ENCODE assay signal across 8 mouse cellular contexts in the genomic region with DNA sequence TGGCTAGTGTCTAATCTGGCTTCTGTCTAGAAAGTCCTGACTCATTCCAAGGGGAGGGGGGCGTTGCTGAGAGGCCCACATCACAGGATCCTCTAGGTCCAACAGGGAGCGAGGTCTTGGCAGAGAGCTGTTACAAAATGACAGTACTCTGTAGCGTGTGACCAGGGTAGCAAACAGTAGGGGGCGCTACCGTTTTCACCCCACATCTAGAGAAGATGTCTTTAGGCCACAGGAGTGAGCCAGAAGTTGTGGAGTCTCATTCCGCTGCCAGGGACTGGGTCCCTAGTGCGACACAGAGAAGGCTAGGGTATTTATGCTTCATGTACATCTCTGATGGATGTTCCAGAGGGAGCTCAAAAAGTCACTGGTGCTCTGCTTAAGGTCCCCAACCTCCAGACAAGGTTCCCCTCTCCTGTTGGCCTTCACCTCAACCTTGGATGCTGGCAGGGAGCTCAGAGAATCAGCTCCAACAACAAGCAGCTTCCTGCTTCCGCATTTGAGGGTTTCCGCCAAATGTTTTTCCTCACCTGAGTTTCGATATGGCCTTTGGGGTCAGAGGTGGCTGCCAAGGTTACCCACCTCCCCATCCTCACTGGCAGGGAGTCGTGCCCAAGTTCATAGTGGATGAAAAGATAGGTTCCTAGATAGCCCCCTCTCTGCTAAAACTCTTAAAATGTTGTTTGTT. TPM values are rescaled to one million over a fixed set of nuclear protein-coding genes. Genes with fewer than 3 reads are reported as not detected.
DNase-seq lines count a peak whose midpoint lies in the region; ATAC-seq and TF ChIP-seq lines count a peak whose summit lies in the region.

No protein-coding gene starts in this region.

- DNase-seq in ES-E14 (ENCODE audit: low read depth, low spot score): no peak
- peak; percentile 75 for DNase-seq in adrenal gland, postnatal 14 days
- DNase-seq in forebrain, embryonic 14.5 days (ENCODE audit: low spot score): no peak
- DNase-seq in midbrain, embryonic 14.5 days: no peak
- no peak for DNase-seq in urinary bladder, postnatal 14 days (ENCODE audit: low spot score)

- 35% methylated on average over 11 of the region's 11 CpGs for WGBS in forebrain, embryonic 14.5 days
- 33% methylated on average over 11 of the region's 11 CpGs for WGBS in hindbrain, embryonic 13.5 days
- 30% methylated on average over 11 of the region's 11 CpGs for WGBS in limb, embryonic 15.5 days
- WGBS in midbrain, embryonic 14.5 days: 30% methylated on average over 11 of the region's 11 CpGs
- 29% methylated on average over 11 of the region's 11 CpGs for WGBS in stomach, embryonic 16.5 days

- no peaks in the 10 kb centered on the region for H3K36me3 ChIP-seq in ES-E14 (ENCODE audit: control insufficient read depth, insufficient read depth, low read length, poor library complexity, severe bottlenecking)
- H3K36me3 ChIP-seq in forebrain, embryonic 14.5 days (ENCODE audit: control insufficient read depth, insufficient read depth, low read length): no peaks in the 10 kb centered on the region
- no peaks in the 10 kb centered on the region for H3K36me3 ChIP-seq in hindbrain, embryonic 13.5 days
- H3K36me3 ChIP-seq in limb, embryonic 15.5 days: no peaks in the 10 kb centered on the region
- H3K36me3 ChIP-seq in midbrain, embryonic 14.5 days (ENCODE audit: control insufficient read depth, insufficient read depth, low read length): no peaks in the 10 kb centered on the region
- no peaks in the 10 kb centered on the region for H3K36me3 ChIP-seq in stomach, embryonic 16.5 days (ENCODE audit: control insufficient read depth, insufficient read depth, low read length)

- peak overlapping the region; percentile 91; the same call in 1 of the 2 replicates for H3K4me2 ChIP-seq in forebrain, embryonic 14.5 days (ENCODE audit: low read length)
- peak overlapping the region; percentile 85 for H3K4me2 ChIP-seq in hindbrain, embryonic 13.5 days
- peak overlapping the region; percentile 95; the same call in 1 of the 2 replicates for H3K4me2 ChIP-seq in limb, embryonic 15.5 days
- peak overlapping the region; percentile 96 for H3K4me2 ChIP-seq in midbrain, embryonic 14.5 days (ENCODE audit: low read length)
- H3K4me2 ChIP-seq in stomach, embryonic 16.5 days (ENCODE audit: low read depth, low read length): peak overlapping the region; percentile 96

- H3K4me1 ChIP-seq in ES-E14 (ENCODE audit: control insufficient read depth in 2 of 2, insufficient read depth in 2 of 2, low read length in 2 of 2, poor library complexity in 1 of 2): peaks cover 0 to 12% of the 10 kb centered on the region in 2 experiments; a peak in 1 of 4 replicates
- peaks cover 3% of the 10 kb centered on the region; the same call in 1 of the 2 replicates for H3K4me1 ChIP-seq in forebrain, embryonic 14.5 days (ENCODE audit: control insufficient read depth, insufficient read depth, low read length)
- H3K4me1 ChIP-seq in hindbrain, embryonic 13.5 days (replicated peaks): peaks cover 22% of the 10 kb centered on the region
- H3K4me1 ChIP-seq in limb, embryonic 15.5 days: peaks cover 21% of the 10 kb centered on the region
- H3K4me1 ChIP-seq in midbrain, embryonic 14.5 days (ENCODE audit: control insufficient read depth, insufficient read depth, low read length): peaks cover 16% of the 10 kb centered on the region; the same call in 1 of the 2 replicates
- peaks cover 4% of the 10 kb centered on the region; the same call in 1 of the 2 replicates for H3K4me1 ChIP-seq in stomach, embryonic 16.5 days (ENCODE audit: control insufficient read depth, insufficient read depth, low read length)

- H3K27ac ChIP-seq in ES-E14 (ENCODE audit: insufficient read depth, low read depth, low read length, poor library complexity, severe bottlenecking): no peak overlapping the region
- H3K27ac ChIP-seq in forebrain, embryonic 14.5 days (ENCODE audit: low read depth, low read length): no peak overlapping the region
- H3K27ac ChIP-seq in hindbrain, embryonic 13.5 days: no peak overlapping the region
- H3K27ac ChIP-seq in limb, embryonic 15.5 days: no peak overlapping the region
- H3K27ac ChIP-seq in midbrain, embryonic 14.5 days (replicated peaks; ENCODE audit: low read depth, low read length): no peak overlapping the region
- no peak overlapping the region for H3K27ac ChIP-seq in stomach, embryonic 16.5 days (ENCODE audit: low read length)

- H3K9ac ChIP-seq in ES-E14 (ENCODE audit: insufficient read depth, low read depth, low read length, poor library complexity, severe bottlenecking): no peak overlapping the region
- H3K9ac ChIP-seq in forebrain, embryonic 14.5 days (ENCODE audit: low read length): no peak overlapping the region
- 0 out of 2 replicates have a peak overlapping the region, but pooled peaks have one; percentile 73 for H3K9ac ChIP-seq in hindbrain, embryonic 13.5 days
- no peak overlapping the region for H3K9ac ChIP-seq in limb, embryonic 15.5 days
- no peak overlapping the region for H3K9ac ChIP-seq in midbrain, embryonic 14.5 days (replicated peaks; ENCODE audit: low read length)
- no peak overlapping the region for H3K9ac ChIP-seq in stomach, embryonic 16.5 days (ENCODE audit: low read length)

- H3K4me3 ChIP-seq in ES-E14 (ENCODE audit: insufficient read depth in 1 of 2, low read depth in 1 of 2, low read length in 2 of 2, poor library complexity in 1 of 2, severe bottlenecking in 1 of 2): no peak overlapping the region
- H3K4me3 ChIP-seq in forebrain, embryonic 14.5 days (ENCODE audit: low read depth, low read length): no peak overlapping the region
- no peak overlapping the region for H3K4me3 ChIP-seq in hindbrain, embryonic 13.5 days
- H3K4me3 ChIP-seq in limb, embryonic 15.5 days: peak overlapping the region; percentile 45; the same call in 1 of the 2 replicates
- H3K4me3 ChIP-seq in midbrain, embryonic 14.5 days (replicated peaks; ENCODE audit: low read depth, low read length): no peak overlapping the region
- H3K4me3 ChIP-seq in stomach, embryonic 16.5 days (replicated peaks; ENCODE audit: low read length): peak overlapping the region; percentile 56

- ATAC-seq in forebrain, embryonic 14.5 days: no peak
- ATAC-seq in hindbrain, embryonic 13.5 days (ENCODE audit: low FRiP score): no peak
- ATAC-seq in limb, embryonic 15.5 days (ENCODE audit: insufficient number of reproducible peaks, low FRiP score, low TSS enrichment, low read depth): no peak
- ATAC-seq in midbrain, embryonic 14.5 days (ENCODE audit: low FRiP score, low TSS enrichment): no peak; the same call in 1 of the 2 replicates
- no peak for ATAC-seq in stomach, embryonic 16.5 days (ENCODE audit: insufficient read depth, low FRiP score)

- H3K9me3 ChIP-seq in ES-E14 (ENCODE audit: control insufficient read depth, insufficient read depth, low read depth, low read length): no peaks in the 10 kb centered on the region
- H3K9me3 ChIP-seq in forebrain, embryonic 14.5 days (replicated peaks; ENCODE audit: control insufficient read depth, low read length): no peaks in the 10 kb centered on the region
- no peaks in the 10 kb centered on the region for H3K9me3 ChIP-seq in hindbrain, embryonic 13.5 days
- no peaks in the 10 kb centered on the region for H3K9me3 ChIP-seq in limb, embryonic 15.5 days
- no peaks in the 10 kb centered on the region for H3K9me3 ChIP-seq in midbrain, embryonic 14.5 days (ENCODE audit: control insufficient read depth, low read length)
- no peaks in the 10 kb centered on the region for H3K9me3 ChIP-seq in stomach, embryonic 16.5 days (replicated peaks; ENCODE audit: control insufficient read depth, low read length)

- in situ Hi-C loops in ES-E14 (cut with MboI; ENCODE audit: low sequenced_read_pairs in 2 of 2, unreplicated experiment in 2 of 2): loop anchor here (10.0 to 25.0 kb wide), 2 partner anchors 188 to 360 kb away; no protein-coding TSS in a partner anchor

- H3K27me3 ChIP-seq in forebrain, embryonic 14.5 days (replicated peaks; ENCODE audit: control insufficient read depth, insufficient read depth, low read length): peaks cover 5% of the 10 kb centered on the region; the same call in 1 of the 2 replicates
- H3K27me3 ChIP-seq in hindbrain, embryonic 13.5 days: peaks cover 19% of the 10 kb centered on the region
- 0 out of 2 replicates have a peak, but pooled peaks cover 5% of the 10 kb centered on the region for H3K27me3 ChIP-seq in limb, embryonic 15.5 days
- H3K27me3 ChIP-seq in midbrain, embryonic 14.5 days (ENCODE audit: control insufficient read depth, insufficient read depth, low read length): peaks cover 6% of the 10 kb centered on the region; the same call in 1 of the 2 replicates
- no peaks in the 10 kb centered on the region for H3K27me3 ChIP-seq in stomach, embryonic 16.5 days (ENCODE audit: control insufficient read depth, insufficient read depth, low read length)

TF ChIP-seq in ES-E14, 5 proteins besides CTCF, POLR2A, EP300 and RAD21:
- TF ChIP-seq MAFK (IDR thresholded peaks at IDR 0.05; ENCODE audit: insufficient read depth, low read depth, low read length): peak; percentile 44; the same call in 1 of the 2 replicates
- no peak for TF ChIP-seq CHD2 (IDR thresholded peaks at IDR 0.05; ENCODE audit: low read depth, low read length)

RNA-seq across cellular contexts. Expression of a gene that starts 29.3 kb away (rescaled TPM):
- 0.05 TPM in 1 of 2 replicates, not detected in the other for total RNA-seq in ES-E14 (2012; rRNA removed)
- total RNA-seq in adrenal gland, postnatal 14 days (2021): 0.19 and 2.0 TPM in 2 replicates
- polyA plus RNA-seq in forebrain, embryonic 14.5 days (2014; fragmentation: Nextera tagmentation; extraction: Ambion mirVana): not detected in 2 replicates
- not detected in 2 replicates for polyA plus RNA-seq in hindbrain, embryonic 13.5 days (2015; fragmentation: Nextera tagmentation; extraction: Ambion mirVana)
- polyA plus RNA-seq in limb, embryonic 15.5 days (2015; fragmentation: Nextera tagmentation; extraction: Ambion mirVana): not detected in 2 replicates
- not detected in 2 replicates for polyA plus RNA-seq in midbrain, embryonic 14.5 days (2014; fragmentation: Nextera tagmentation; extraction: Ambion mirVana)
- 0.06 TPM in 1 of 2 replicates, not detected in the other for polyA plus RNA-seq in stomach, embryonic 16.5 days (2015; fragmentation: Nextera tagmentation; extraction: Ambion mirVana)

Comparison
In these comparisons a context has a peak if more than half of its experiments do, and no peak if none do; other contexts are left out.
1. H3K4me3 ChIP-seq: peak in limb, embryonic 15.5 days (single experiment) and stomach, embryonic 16.5 days (single experiment); none in ES-E14 (0 of 2), forebrain, embryonic 14.5 days (single experiment), hindbrain, embryonic 13.5 days (single experiment) and midbrain, embryonic 14.5 days (single experiment).
2. Peak in every context shown above with its lines, with median percentiles within 50 percentile points of each other: H3K4me2 ChIP-seq.